Mouse (Mus musculus): ENCODE data around the gene Ank. TPM values are rescaled to one million over a fixed set of nuclear protein-coding genes. Genes with fewer than 3 reads are reported as not detected.

Ank gene
- total RNA-seq, 1 experiment: 12.0 TPM

DNA sequence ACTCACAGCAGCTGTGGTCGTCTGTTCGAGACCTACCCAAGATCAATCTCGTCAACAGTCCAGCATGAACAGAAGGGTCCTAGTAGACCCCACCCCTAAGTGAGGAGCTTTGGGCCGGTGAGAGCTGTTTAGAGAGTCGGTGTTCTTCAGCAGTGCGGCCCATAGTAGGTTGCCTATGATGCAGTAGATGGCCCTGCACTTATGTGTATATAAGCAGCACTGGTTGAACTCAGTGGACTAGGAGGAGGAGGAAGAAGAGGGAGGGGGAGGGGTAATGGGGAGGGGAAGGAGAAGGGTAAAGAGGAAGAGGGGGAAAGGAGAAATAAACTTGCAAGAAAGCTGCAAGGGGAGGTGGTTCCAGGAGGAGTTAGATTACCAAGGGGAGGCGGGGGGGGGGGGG lies 25.4 kb upstream of the Ank start:
- no peak for TF ChIP-seq ZNF384 (IDR thresholded peaks at IDR 0.05; ENCODE audit: low read depth, low read length)
- no peak for TF ChIP-seq ZC3H11A (IDR thresholded peaks at IDR 0.05; ENCODE audit: borderline replicate concordance, low read depth, low read length)
- TF ChIP-seq HCFC1 (IDR thresholded peaks at IDR 0.05; ENCODE audit: borderline replicate concordance, insufficient read depth, low read length): no peak
- TF ChIP-seq CHD2 (IDR thresholded peaks at IDR 0.05; ENCODE audit: low read depth, low read length): no peak
- no peak for TF ChIP-seq MAFK (IDR thresholded peaks at IDR 0.05; ENCODE audit: insufficient read depth, low read depth, low read length)
- Histone ChIP-seq H3K36me3 (ENCODE audit: control insufficient read depth, insufficient read depth, low read length, poor library complexity, severe bottlenecking) (no peaks in the 10 kb centered on the region), H3K4me3 (ENCODE audit: insufficient read depth in 1 of 2, low read depth in 1 of 2, low read length in 2 of 2, poor library complexity in 1 of 2, severe bottlenecking in 1 of 2) (no peak overlapping the region), H3K4me1 (ENCODE audit: control insufficient read depth in 2 of 2, insufficient read depth in 2 of 2, low read length in 2 of 2, poor library complexity in 1 of 2) (no peaks in the 10 kb centered on the region), H3K9ac (ENCODE audit: insufficient read depth, low read depth, low read length, poor library complexity, severe bottlenecking) (no peak overlapping the region), H3K9me3 (ENCODE audit: control insufficient read depth, insufficient read depth, low read depth, low read length) (no peaks in the 10 kb centered on the region), H3K27ac (ENCODE audit: insufficient read depth, low read depth, low read length, poor library complexity, severe bottlenecking) (no peak overlapping the region)
- in situ Hi-C loops (cut with MboI; ENCODE audit: low sequenced_read_pairs in 2 of 2, unreplicated experiment in 2 of 2): no loop called here
- no peak for DNase-seq (ENCODE audit: low read depth, low spot score)

DNA sequence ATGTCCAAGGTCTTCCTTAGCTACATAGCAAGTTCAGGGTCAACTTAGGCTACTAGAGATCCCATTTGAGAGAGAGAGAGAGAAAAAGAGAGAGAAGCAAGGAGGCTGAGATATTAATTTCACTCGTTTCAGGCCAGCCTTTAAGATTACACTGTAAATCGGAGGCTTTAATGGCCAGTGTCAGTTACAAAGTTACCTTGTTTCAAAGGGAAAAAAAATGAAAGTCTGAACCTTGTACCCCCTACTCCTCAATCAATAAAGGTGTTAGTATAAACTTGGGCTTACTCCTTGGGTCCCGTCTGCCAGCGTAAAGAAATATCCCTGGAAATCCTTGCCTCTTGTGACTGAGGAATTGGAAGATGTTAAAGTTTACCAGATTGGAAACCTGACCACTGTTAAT lies 24.9 kb upstream of the Ank start:
- no peak for DNase-seq (ENCODE audit: low read depth, low spot score)

DNA sequence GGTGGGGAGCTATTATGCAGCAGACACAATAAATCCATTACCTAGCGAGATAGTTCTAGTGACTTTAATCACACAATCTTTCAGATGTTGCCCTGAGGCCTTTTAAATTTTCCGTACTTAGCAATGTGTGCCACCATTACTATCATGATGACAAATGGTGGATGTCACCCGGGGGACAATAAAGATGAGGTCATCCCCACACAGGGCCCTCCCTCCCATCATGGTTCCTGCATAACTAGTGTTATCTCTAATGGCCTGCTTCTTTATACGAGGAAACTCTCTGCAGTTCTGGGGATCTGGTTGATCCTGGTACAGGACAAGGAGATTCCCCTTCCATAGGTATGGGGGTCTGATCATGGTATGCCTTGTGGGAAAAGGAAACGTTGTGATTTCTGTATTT lies 24.5 kb upstream of the Ank start:
- DNase-seq (ENCODE audit: low read depth, low spot score): no peak
- Histone ChIP-seq H3K36me3 (ENCODE audit: control insufficient read depth, insufficient read depth, low read length, poor library complexity, severe bottlenecking) (no peaks in the 10 kb centered on the region), H3K9ac (ENCODE audit: insufficient read depth, low read depth, low read length, poor library complexity, severe bottlenecking) (no peak overlapping the region), H3K4me1 (ENCODE audit: control insufficient read depth in 2 of 2, insufficient read depth in 2 of 2, low read length in 2 of 2, poor library complexity in 1 of 2) (no peaks in the 10 kb centered on the region), H3K9me3 (ENCODE audit: control insufficient read depth, insufficient read depth, low read depth, low read length) (no peaks in the 10 kb centered on the region), H3K27ac (ENCODE audit: insufficient read depth, low read depth, low read length, poor library complexity, severe bottlenecking) (no peak overlapping the region), H3K4me3 (ENCODE audit: insufficient read depth in 1 of 2, low read depth in 1 of 2, low read length in 2 of 2, poor library complexity in 1 of 2, severe bottlenecking in 1 of 2) (no peak overlapping the region)
- no peak for TF ChIP-seq CHD2 (IDR thresholded peaks at IDR 0.05; ENCODE audit: low read depth, low read length)
- TF ChIP-seq HCFC1 (IDR thresholded peaks at IDR 0.05; ENCODE audit: borderline replicate concordance, insufficient read depth, low read length): no peak
- no peak for TF ChIP-seq ZC3H11A (IDR thresholded peaks at IDR 0.05; ENCODE audit: borderline replicate concordance, low read depth, low read length)
- no peak for TF ChIP-seq MAFK (IDR thresholded peaks at IDR 0.05; ENCODE audit: insufficient read depth, low read depth, low read length)
- TF ChIP-seq ZNF384 (IDR thresholded peaks at IDR 0.05; ENCODE audit: low read depth, low read length): no peak
- in situ Hi-C loops (cut with MboI; ENCODE audit: low sequenced_read_pairs in 2 of 2, unreplicated experiment in 2 of 2): no loop called here

More for the DNA sequence above, 24.9 kb upstream of the Ank start:
- TF ChIP-seq MAFK (IDR thresholded peaks at IDR 0.05; ENCODE audit: insufficient read depth, low read depth, low read length) (no peak), CHD2 (IDR thresholded peaks at IDR 0.05; ENCODE audit: low read depth, low read length) (no peak), ZNF384 (IDR thresholded peaks at IDR 0.05; ENCODE audit: low read depth, low read length) (no peak), HCFC1 (IDR thresholded peaks at IDR 0.05; ENCODE audit: borderline replicate concordance, insufficient read depth, low read length) (no peak)
- Histone ChIP-seq H3K9ac (ENCODE audit: insufficient read depth, low read depth, low read length, poor library complexity, severe bottlenecking) (no peak overlapping the region), H3K27ac (ENCODE audit: insufficient read depth, low read depth, low read length, poor library complexity, severe bottlenecking) (no peak overlapping the region), H3K4me3 (ENCODE audit: insufficient read depth in 1 of 2, low read depth in 1 of 2, low read length in 2 of 2, poor library complexity in 1 of 2, severe bottlenecking in 1 of 2) (no peak overlapping the region), H3K36me3 (ENCODE audit: control insufficient read depth, insufficient read depth, low read length, poor library complexity, severe bottlenecking) (no peaks in the 10 kb centered on the region), H3K9me3 (ENCODE audit: control insufficient read depth, insufficient read depth, low read depth, low read length) (no peaks in the 10 kb centered on the region), H3K4me1 (ENCODE audit: control insufficient read depth in 2 of 2, insufficient read depth in 2 of 2, low read length in 2 of 2, poor library complexity in 1 of 2) (no peaks in the 10 kb centered on the region)
- in situ Hi-C loops (cut with MboI; ENCODE audit: low sequenced_read_pairs in 2 of 2, unreplicated experiment in 2 of 2): no loop called here

DNA sequence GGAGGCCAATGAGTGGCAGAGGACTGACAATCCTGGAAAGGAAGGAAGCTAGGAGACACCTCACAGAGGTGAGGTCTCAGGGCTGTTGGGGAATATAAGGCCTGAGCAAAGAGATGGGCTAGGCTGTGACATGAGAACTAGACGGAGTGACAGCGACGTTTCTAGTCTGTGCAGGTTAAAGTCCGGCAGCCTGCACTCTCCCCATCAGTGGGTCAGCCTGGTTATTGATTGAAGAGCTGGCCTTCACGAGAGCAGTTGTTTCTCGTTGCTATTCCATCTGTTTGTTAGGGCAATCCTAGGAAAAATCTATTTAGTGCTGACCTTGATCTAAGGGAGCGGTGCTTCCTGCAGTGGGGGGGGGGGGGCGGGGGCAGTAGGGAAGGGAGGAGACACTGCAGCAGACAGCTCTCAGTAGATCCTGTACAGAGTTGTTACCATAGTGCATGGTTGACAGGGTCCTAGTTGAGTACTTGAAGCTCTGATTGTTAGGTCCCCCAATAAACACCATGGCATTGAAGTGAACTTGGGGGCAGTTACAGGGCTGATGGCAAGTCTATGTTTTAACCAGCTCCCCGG lies 21.6 kb upstream of the Ank start:
- Histone ChIP-seq H3K27ac (ENCODE audit: insufficient read depth, low read depth, low read length, poor library complexity, severe bottlenecking) (no peak overlapping the region), H3K36me3 (ENCODE audit: control insufficient read depth, insufficient read depth, low read length, poor library complexity, severe bottlenecking) (no peaks in the 10 kb centered on the region), H3K4me3 (ENCODE audit: insufficient read depth in 1 of 2, low read depth in 1 of 2, low read length in 2 of 2, poor library complexity in 1 of 2, severe bottlenecking in 1 of 2) (no peak overlapping the region), H3K4me1 (ENCODE audit: control insufficient read depth in 2 of 2, insufficient read depth in 2 of 2, low read length in 2 of 2, poor library complexity in 1 of 2) (no peaks in the 10 kb centered on the region), H3K9me3 (ENCODE audit: control insufficient read depth, insufficient read depth, low read depth, low read length) (no peaks in the 10 kb centered on the region), H3K9ac (ENCODE audit: insufficient read depth, low read depth, low read length, poor library complexity, severe bottlenecking) (no peak overlapping the region)
- TF ChIP-seq CHD2 (IDR thresholded peaks at IDR 0.05; ENCODE audit: low read depth, low read length) (no peak), HCFC1 (IDR thresholded peaks at IDR 0.05; ENCODE audit: borderline replicate concordance, insufficient read depth, low read length) (no peak), ZC3H11A (IDR thresholded peaks at IDR 0.05; ENCODE audit: borderline replicate concordance, low read depth, low read length) (no peak), MAFK (IDR thresholded peaks at IDR 0.05; ENCODE audit: insufficient read depth, low read depth, low read length) (no peak), ZNF384 (IDR thresholded peaks at IDR 0.05; ENCODE audit: low read depth, low read length) (no peak)
- no peak for DNase-seq (ENCODE audit: low read depth, low spot score)
- in situ Hi-C loops (cut with MboI; ENCODE audit: low sequenced_read_pairs in 2 of 2, unreplicated experiment in 2 of 2): no loop called here

DNA sequence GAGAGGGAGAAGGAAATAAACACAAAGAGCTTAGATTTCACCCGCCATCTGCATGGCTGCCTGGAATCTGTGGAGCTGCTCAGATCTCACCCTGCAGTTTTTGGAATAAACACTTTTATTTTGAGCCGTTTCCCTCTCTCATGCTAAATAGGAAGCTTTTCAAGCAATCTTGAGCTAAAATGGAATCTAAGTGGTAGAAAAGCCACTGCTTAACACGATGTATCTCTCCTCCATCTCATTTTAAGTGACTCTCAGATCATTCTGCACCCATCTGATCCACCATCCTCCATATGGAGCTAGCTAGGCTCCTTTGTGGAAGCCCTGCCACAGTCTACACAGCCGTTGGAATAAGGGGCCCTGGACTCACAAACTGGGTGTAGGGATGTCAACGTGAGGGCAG lies 15.8 kb upstream of the Ank start:
- Histone ChIP-seq H3K9ac (ENCODE audit: insufficient read depth, low read depth, low read length, poor library complexity, severe bottlenecking) (no peak overlapping the region), H3K4me1 (ENCODE audit: control insufficient read depth in 2 of 2, insufficient read depth in 2 of 2, low read length in 2 of 2, poor library complexity in 1 of 2) (peaks cover 0 to 2% of the 10 kb centered on the region in 2 experiments; a peak in 1 of 4 replicates), H3K9me3 (ENCODE audit: control insufficient read depth, insufficient read depth, low read depth, low read length) (no peaks in the 10 kb centered on the region), H3K4me3 (ENCODE audit: insufficient read depth in 1 of 2, low read depth in 1 of 2, low read length in 2 of 2, poor library complexity in 1 of 2, severe bottlenecking in 1 of 2) (no peak overlapping the region), H3K36me3 (ENCODE audit: control insufficient read depth, insufficient read depth, low read length, poor library complexity, severe bottlenecking) (no peaks in the 10 kb centered on the region), H3K27ac (ENCODE audit: insufficient read depth, low read depth, low read length, poor library complexity, severe bottlenecking) (no peak overlapping the region)
- no peak for DNase-seq (ENCODE audit: low read depth, low spot score)
- in situ Hi-C loops (cut with MboI; ENCODE audit: low sequenced_read_pairs in 2 of 2, unreplicated experiment in 2 of 2): no loop called here
- TF ChIP-seq ZNF384 (IDR thresholded peaks at IDR 0.05; ENCODE audit: low read depth, low read length) (no peak), ZC3H11A (IDR thresholded peaks at IDR 0.05; ENCODE audit: borderline replicate concordance, low read depth, low read length) (no peak), CHD2 (IDR thresholded peaks at IDR 0.05; ENCODE audit: low read depth, low read length) (no peak), MAFK (IDR thresholded peaks at IDR 0.05; ENCODE audit: insufficient read depth, low read depth, low read length) (no peak), HCFC1 (IDR thresholded peaks at IDR 0.05; ENCODE audit: borderline replicate concordance, insufficient read depth, low read length) (no peak)

Data from ES-E14 (cell line).